Mouse (Mus musculus): ENCODE measurements around the gene Il1b. TPM values are rescaled to one million over a fixed set of nuclear protein-coding genes. Genes with fewer than 3 reads are reported as not detected.

Il1b gene
- 0.38 and 0.44 TPM in 2 replicates for polyA plus RNA-seq (2016; fragmentation: Nextera tagmentation; extraction: Ambion mirVana)

- no peak for ATAC-seq
- no peaks in the 10 kb centered on the region for H3K27me3 ChIP-seq (replicated peaks)
- peaks cover 17% of the 10 kb centered on the region for H3K4me1 ChIP-seq
- no peak within 1 kb of the TSS for H3K27ac ChIP-seq
- no peaks in the 10 kb centered on the region for H3K36me3 ChIP-seq
- H3K4me3 ChIP-seq, result no peak within 1 kb of the TSS
- no peaks in the 10 kb centered on the region for H3K9me3 ChIP-seq (replicated peaks)
- no peak within 1 kb of the TSS for H3K9ac ChIP-seq
- 73% methylated on average over 3 of the region's 3 CpGs for WGBS (ENCODE audit: insufficient replicate concordance)
- H3K4me2 ChIP-seq, result 0 out of 2 replicates have a peak within 1 kb of the TSS, but pooled peaks have one; percentile 11
Measured at GRCm38 (mm10) chr2:129371039-129371438, at the start of gene Il1b. Gene Il1b, minus strand, starts transcription at chr2:129371139.

- Histone ChIP-seq H3K27ac (no peak overlapping the region), H3K9ac (no peak overlapping the region), H3K27me3 (replicated peaks) (no peaks in the 10 kb centered on the region), H3K9me3 (replicated peaks) (no peaks in the 10 kb centered on the region), H3K4me2 (no peak overlapping the region), H3K36me3 (no peaks in the 10 kb centered on the region), H3K4me1 (peaks cover 3% of the 10 kb centered on the region; the same call in 1 of the 2 replicates), H3K4me3 (no peak overlapping the region)
- ATAC-seq, result no peak
- WGBS (ENCODE audit: insufficient replicate concordance), result 79% methylated on average over 3 of the region's 3 CpGs
Measured at GRCm38 (mm10) chr2:129419361-129419880, 48.5 kb upstream of the Il1b start.

- Histone ChIP-seq H3K9me3 (replicated peaks) (no peaks in the 10 kb centered on the region), H3K27ac (no peak overlapping the region), H3K36me3 (no peaks in the 10 kb centered on the region), H3K9ac (no peak overlapping the region), H3K4me3 (no peak overlapping the region), H3K27me3 (replicated peaks) (no peaks in the 10 kb centered on the region), H3K4me1 (no peaks in the 10 kb centered on the region), H3K4me2 (no peak overlapping the region)
- 68% methylated on average over 3 of the region's 3 CpGs for WGBS (ENCODE audit: insufficient replicate concordance)
- ATAC-seq, result no peak
Measured at GRCm38 (mm10) chr2:129414593-129414992, 43.7 kb upstream of the Il1b start.

- H3K27me3 ChIP-seq (replicated peaks), result no peaks in the 10 kb centered on the region
- no peak for ATAC-seq
- H3K4me3 ChIP-seq, result no peak overlapping the region
- H3K4me2 ChIP-seq, result no peak overlapping the region
- H3K36me3 ChIP-seq, result no peaks in the 10 kb centered on the region
- WGBS (ENCODE audit: insufficient replicate concordance), result 22% methylated on average over 6 of the region's 6 CpGs
- no peaks in the 10 kb centered on the region for H3K4me1 ChIP-seq
- H3K9ac ChIP-seq, result no peak overlapping the region
- H3K27ac ChIP-seq, result no peak overlapping the region
- H3K9me3 ChIP-seq (replicated peaks), result no peaks in the 10 kb centered on the region
Measured at GRCm38 (mm10) chr2:129413488-129413887, 42.5 kb upstream of the Il1b start.

GRCm38 (mm10) chr2:129411651-129412050 is 40.7 kb upstream of the Il1b start:
- no peaks in the 10 kb centered on the region for H3K9me3 ChIP-seq (replicated peaks)
- no peak overlapping the region for H3K4me2 ChIP-seq
- no peak overlapping the region for H3K27ac ChIP-seq
- no peaks in the 10 kb centered on the region for H3K27me3 ChIP-seq (replicated peaks)
- H3K4me3 ChIP-seq, result no peak overlapping the region
- H3K36me3 ChIP-seq, result no peaks in the 10 kb centered on the region
- peaks cover 5% of the 10 kb centered on the region for H3K4me1 ChIP-seq
- no peak overlapping the region for H3K9ac ChIP-seq
- ATAC-seq, result no peak
- 47% methylated on average over 3 of the region's 3 CpGs for WGBS (ENCODE audit: insufficient replicate concordance)

GRCm38 (mm10) chr2:129410344-129410743 is 39.4 kb upstream of the Il1b start:
- Histone ChIP-seq H3K4me1 (peaks cover 5% of the 10 kb centered on the region), H3K9me3 (replicated peaks) (no peaks in the 10 kb centered on the region), H3K4me3 (no peak overlapping the region), H3K27ac (no peak overlapping the region), H3K27me3 (replicated peaks) (no peaks in the 10 kb centered on the region), H3K9ac (no peak overlapping the region), H3K36me3 (no peaks in the 10 kb centered on the region), H3K4me2 (no peak overlapping the region)
- ATAC-seq, result no peak
- WGBS (ENCODE audit: insufficient replicate concordance), result 76% methylated on average over 7 of the region's 7 CpGs

- no peak overlapping the region for H3K9ac ChIP-seq
- no peaks in the 10 kb centered on the region for H3K9me3 ChIP-seq (replicated peaks)
- H3K4me2 ChIP-seq, result no peak overlapping the region
- H3K4me1 ChIP-seq, result peaks cover 5% of the 10 kb centered on the region
- WGBS (ENCODE audit: insufficient replicate concordance), result 17% methylated on average over 18 of the region's 18 CpGs
- H3K4me3 ChIP-seq, result no peak overlapping the region
- H3K27me3 ChIP-seq (replicated peaks), result no peaks in the 10 kb centered on the region
- no peak for ATAC-seq
- no peak overlapping the region for H3K27ac ChIP-seq
- H3K36me3 ChIP-seq, result no peaks in the 10 kb centered on the region
Measured at GRCm38 (mm10) chr2:129408476-129408875, 37.5 kb upstream of the Il1b start.

GRCm38 (mm10) chr2:129407596-129407995 is 36.7 kb upstream of the Il1b start:
- Histone ChIP-seq H3K36me3 (no peaks in the 10 kb centered on the region), H3K4me1 (peaks cover 5% of the 10 kb centered on the region), H3K27ac (no peak overlapping the region), H3K4me2 (no peak overlapping the region), H3K4me3 (no peak overlapping the region), H3K9me3 (replicated peaks) (no peaks in the 10 kb centered on the region), H3K27me3 (replicated peaks) (no peaks in the 10 kb centered on the region), H3K9ac (no peak overlapping the region)
- ATAC-seq, result no peak
- 77% methylated on average over 13 of the region's 13 CpGs for WGBS (ENCODE audit: insufficient replicate concordance)

- Histone ChIP-seq H3K36me3 (no peaks in the 10 kb centered on the region), H3K27me3 (replicated peaks) (no peaks in the 10 kb centered on the region), H3K27ac (no peak overlapping the region), H3K9me3 (replicated peaks) (no peaks in the 10 kb centered on the region), H3K9ac (no peak overlapping the region), H3K4me3 (no peak overlapping the region), H3K4me1 (peaks cover 5% of the 10 kb centered on the region), H3K4me2 (no peak overlapping the region)
- 73% methylated on average over 8 of the region's 8 CpGs for WGBS (ENCODE audit: insufficient replicate concordance)
- no peak for ATAC-seq
Measured at GRCm38 (mm10) chr2:129406508-129406907, 35.6 kb upstream of the Il1b start.

GRCm38 (mm10) chr2:129403786-129404185 is 32.8 kb upstream of the Il1b start:
- no peaks in the 10 kb centered on the region for H3K36me3 ChIP-seq
- H3K4me1 ChIP-seq, result peaks cover 5% of the 10 kb centered on the region
- 65% methylated on average over 2 of the region's 2 CpGs for WGBS (ENCODE audit: insufficient replicate concordance)
- H3K27ac ChIP-seq, result no peak overlapping the region
- no peak overlapping the region for H3K9ac ChIP-seq
- no peaks in the 10 kb centered on the region for H3K27me3 ChIP-seq (replicated peaks)
- H3K9me3 ChIP-seq (replicated peaks), result no peaks in the 10 kb centered on the region
- ATAC-seq, result no peak
- no peak overlapping the region for H3K4me2 ChIP-seq
- H3K4me3 ChIP-seq, result no peak overlapping the region

GRCm38 (mm10) chr2:129402330-129402729 is 31.4 kb upstream of the Il1b start:
- Histone ChIP-seq H3K9ac (no peak overlapping the region), H3K4me1 (no peaks in the 10 kb centered on the region), H3K4me2 (no peak overlapping the region), H3K27me3 (replicated peaks) (no peaks in the 10 kb centered on the region), H3K27ac (no peak overlapping the region), H3K9me3 (replicated peaks) (no peaks in the 10 kb centered on the region), H3K36me3 (no peaks in the 10 kb centered on the region), H3K4me3 (no peak overlapping the region)
- ATAC-seq, result no peak
- 57% methylated on average over 3 of the region's 3 CpGs for WGBS (ENCODE audit: insufficient replicate concordance)

- H3K4me1 ChIP-seq, result no peaks in the 10 kb centered on the region
- H3K36me3 ChIP-seq, result no peaks in the 10 kb centered on the region
- H3K27me3 ChIP-seq (replicated peaks), result no peaks in the 10 kb centered on the region
- H3K4me3 ChIP-seq, result no peak overlapping the region
- H3K4me2 ChIP-seq, result no peak overlapping the region
- 61% methylated on average over 5 of the region's 5 CpGs for WGBS (ENCODE audit: insufficient replicate concordance)
- H3K9me3 ChIP-seq (replicated peaks), result no peaks in the 10 kb centered on the region
- no peak overlapping the region for H3K27ac ChIP-seq
- ATAC-seq, result no peak
- H3K9ac ChIP-seq, result no peak overlapping the region
Measured at GRCm38 (mm10) chr2:129401803-129402202, 30.9 kb upstream of the Il1b start.

GRCm38 (mm10) chr2:129398176-129398575 is 27.2 kb upstream of the Il1b start:
- H3K27me3 ChIP-seq (replicated peaks), result no peaks in the 10 kb centered on the region
- H3K27ac ChIP-seq, result no peak overlapping the region
- H3K9ac ChIP-seq, result no peak overlapping the region
- 44% methylated on average over 3 of the region's 3 CpGs for WGBS (ENCODE audit: insufficient replicate concordance)
- no peak for ATAC-seq
- H3K9me3 ChIP-seq (replicated peaks), result no peaks in the 10 kb centered on the region
- no peak overlapping the region for H3K4me3 ChIP-seq
- no peaks in the 10 kb centered on the region for H3K4me1 ChIP-seq
- no peaks in the 10 kb centered on the region for H3K36me3 ChIP-seq
- H3K4me2 ChIP-seq, result no peak overlapping the region
